Mouse (Mus musculus) erythroblast, embryonic 14.5 days (primary cell): Measurements from ENCODE around the gene Defa23. TPM values are rescaled to one million over a fixed set of nuclear protein-coding genes. Genes with fewer than 3 reads are reported as not detected.
"Not testable (repeated sequence)": the region's sequence is repeated elsewhere in the genome, so short reads cannot be mapped to it uniquely, and the experiment has no call there.

ENCODE experiments used
- H3K27me3 ChIP-seq: 2 replicates; pipeline ENCODE4 v1.6.1; 2012; ENCODE audit warnings: inconsistent platforms; ENCODE audit not compliant: control insufficient read depth
- H3K36me3 ChIP-seq: 2 replicates; pipeline ENCODE4 v1.6.1; 2012; ENCODE audit warnings: mild to moderate bottlenecking, inconsistent platforms; ENCODE audit not compliant: control insufficient read depth
- H3K4me1 ChIP-seq: 2 replicates; pipeline ENCODE4 v1.6.1; 2012; ENCODE audit warnings: inconsistent platforms; ENCODE audit not compliant: control insufficient read depth
- H3K4me3 ChIP-seq: replicated peaks from 2 replicates; pipeline ENCODE3; 2012; ENCODE audit warnings: moderate library complexity, mild to moderate bottlenecking, inconsistent platforms
- H3K9me3 ChIP-seq: 2 replicates; pipeline ENCODE4 v1.6.1; 2012; ENCODE audit warnings: low read length, inconsistent platforms, mixed read lengths; ENCODE audit not compliant: control insufficient read depth
- GATA1 ChIP-seq: IDR thresholded peaks from 2 replicates; pipeline ENCODE4 v1.6.1; 2012; ENCODE audit warnings: low read length, inconsistent platforms, mixed read lengths
- TAL1 ChIP-seq: IDR thresholded peaks from 3 replicates; pipeline ENCODE4 v1.6.1; 2012; ENCODE audit warnings: low read length, inconsistent platforms, mixed read lengths
- polyA plus RNA-seq: library from polyadenylated mRNA; stranded (reverse); fragments of >175 nt; gene quantifications from 2 replicates; pipeline ENCODE4 v1.2.3, GENCODE M21; 2012

The Defa23 gene
- not detected in 2 replicates for polyA plus RNA-seq

- H3K27me3 ChIP-seq, H3K36me3 ChIP-seq, H3K4me3 ChIP-seq, H3K9me3 ChIP-seq, H3K4me1 ChIP-seq: not testable (repeated sequence)
Measured at GRCm38 (mm10) chr8:21054747-21055146, at the start of gene Defa23. TSS of gene Defa23 (plus strand) at chr8:21055047.

- no peaks in the 10 kb centered on the region for H3K36me3 ChIP-seq
- H3K27me3 ChIP-seq, result no peaks in the 10 kb centered on the region
- no peaks in the 10 kb centered on the region for H3K4me1 ChIP-seq
- H3K4me3 ChIP-seq, result no peak overlapping the region
- no peak for TF ChIP-seq GATA1
- no peak for TF ChIP-seq TAL1
- H3K9me3 ChIP-seq, result no peaks in the 10 kb centered on the region
Measured at GRCm38 (mm10) chr8:21006801-21007200, 48.0 kb upstream of the Defa23 start.

GRCm38 (mm10) chr8:21008578-21008977 is 46.3 kb upstream of the Defa23 start:
- H3K4me3 ChIP-seq, H3K27me3 ChIP-seq, H3K36me3 ChIP-seq, H3K4me1 ChIP-seq, H3K9me3 ChIP-seq: not testable (repeated sequence)

GRCm38 (mm10) chr8:21010548-21010947 is 44.3 kb upstream of the Defa23 start:
- not testable (repeated sequence) for H3K4me1 ChIP-seq, H3K9me3 ChIP-seq, H3K36me3 ChIP-seq, H3K4me3 ChIP-seq, H3K27me3 ChIP-seq

- H3K9me3 ChIP-seq, H3K27me3 ChIP-seq, H3K36me3 ChIP-seq, H3K4me3 ChIP-seq, H3K4me1 ChIP-seq: not testable (repeated sequence)
Measured at GRCm38 (mm10) chr8:21025245-21025644, 29.6 kb upstream of the Defa23 start, which contains the start of gene Defa21. TSS of gene Defa21 (plus strand) at chr8:21025545.

GRCm38 (mm10) chr8:21064738-21065137 is 9.9 kb downstream of the Defa23 start, which contains the start of gene Defa35:
TSS of gene Defa35 (plus strand) at chr8:21065038.
- H3K27me3 ChIP-seq, H3K4me1 ChIP-seq, H3K4me3 ChIP-seq, H3K36me3 ChIP-seq, H3K9me3 ChIP-seq: not testable (repeated sequence)

- H3K9me3 ChIP-seq, H3K36me3 ChIP-seq, H3K27me3 ChIP-seq, H3K4me1 ChIP-seq, H3K4me3 ChIP-seq: not testable (repeated sequence)
Measured at GRCm38 (mm10) chr8:21084142-21084541, 29.3 kb downstream of the Defa23 start, which contains the start of gene Defa25. TSS of gene Defa25 (plus strand) at chr8:21084442.

- Histone ChIP-seq H3K36me3 (no peaks in the 10 kb centered on the region), H3K27me3 (no peaks in the 10 kb centered on the region), H3K9me3 (peaks cover 2% of the 10 kb centered on the region; the same call in 1 of the 2 replicates), H3K4me1 (no peaks in the 10 kb centered on the region), H3K4me3 (no peak overlapping the region)
- TF ChIP-seq TAL1, result no peak
- TF ChIP-seq GATA1, result no peak
Measured at GRCm38 (mm10) chr8:21093106-21093505, 38.3 kb downstream of the Defa23 start.

- H3K36me3 ChIP-seq, H3K4me1 ChIP-seq, H3K27me3 ChIP-seq: not testable (repeated sequence)
Measured at GRCm38 (mm10) chr8:21095950-21096349, 41.1 kb downstream of the Defa23 start, which contains the start of gene Gm14851. TSS of gene Gm14851 (minus strand) at chr8:21096050.

More at GRCm38 (mm10) chr8:21095950-21096349, 41.1 kb downstream of the Defa23 start, which contains the start of gene Gm14851:
- H3K4me3 ChIP-seq, H3K9me3 ChIP-seq: not testable (repeated sequence)

Other genes starting within 250 kb of the Defa23 start
- not detected in 2 replicates for gene Defb33, start 162.4 kb upstream of the Defa23 start, polyA plus RNA-seq
- gene Gm15056, start 152.4 kb upstream of the Defa23 start, polyA plus RNA-seq, result not detected in 2 replicates
- not detected in 2 replicates for gene Gm6040, start 133.0 kb upstream of the Defa23 start, polyA plus RNA-seq
- not detected in 2 replicates for gene AY761185, start 110.3 kb upstream of the Defa23 start, polyA plus RNA-seq
- not detected in 2 replicates for gene Defa21, start 29.5 kb upstream of the Defa23 start, polyA plus RNA-seq
- gene Defa35, start 10.0 kb downstream of the Defa23 start, polyA plus RNA-seq, result not detected in 2 replicates
- not detected in 2 replicates for gene Defa25, start 29.4 kb downstream of the Defa23 start, polyA plus RNA-seq
- not detected in 2 replicates for gene Gm14851, start 41.0 kb downstream of the Defa23 start, polyA plus RNA-seq
- not detected in 2 replicates for gene Defa30, start 79.6 kb downstream of the Defa23 start, polyA plus RNA-seq
- not detected in 2 replicates for gene Defa22, start 107.2 kb downstream of the Defa23 start, polyA plus RNA-seq
- gene Defa31, start 136.6 kb downstream of the Defa23 start, polyA plus RNA-seq, result not detected in 2 replicates
- not detected in 2 replicates for gene Gm15293, start 146.5 kb downstream of the Defa23 start, polyA plus RNA-seq
- gene Gm15292, start 194.7 kb downstream of the Defa23 start, polyA plus RNA-seq, result not detected in 2 replicates